Mouse (Mus musculus): ENCODE results near the gene Umad1. TPM values are rescaled to one million over a fixed set of nuclear protein-coding genes. Genes with fewer than 3 reads are reported as not detected.

Umad1 gene
- total RNA-seq, 2 experiments from 2014 or later: 11.7 to 13.4 TPM

- no peak for DNase-seq (ENCODE audit: low spot score in 2 of 2)
These were observed 244.9 kb downstream of the Umad1 start for GRCm38 (mm10) chr6:8503953-8504352.

GRCm38 (mm10) chr6:8504521-8505228 lies 245.6 kb downstream of the Umad1 start:
- no peak for DNase-seq (ENCODE audit: low spot score in 2 of 2)

- DNase-seq (ENCODE audit: low spot score in 2 of 2): no peak
These were observed 247.5 kb downstream of the Umad1 start for GRCm38 (mm10) chr6:8506631-8507030.

Other genes with a start within 250 kb of the Umad1 start
- 1 to 10 TPM; 3.6 TPM for gene Col28a1, start 66.7 kb upstream of the Umad1 start, total RNA-seq (2021)
- 10 to 100 TPM; 17.9 to 21.4 TPM for gene Mios, start 50.1 kb upstream of the Umad1 start, total RNA-seq (2021)
- gene Rpa3, start 115 bp upstream of the Umad1 start, total RNA-seq (2021): 10 to 100 TPM; 22.7 to 25.0 TPM
- not detected for gene Gm45062, start 162 bp downstream of the Umad1 start, total RNA-seq (2021)